Mouse (Mus musculus) cortical plate, adult 2 months (tissue): Measurements from ENCODE around the gene Gm10720.
"Not testable (repeated sequence)": the region's sequence is repeated elsewhere in the genome, so short reads cannot be mapped to it uniquely, and the experiment has no call there.

Source experiments
- CTCF ChIP-seq: fragments of 200-500 bp; IDR thresholded peaks from 2 replicates; pipeline ENCODE4 v1.5.1; 2011; ENCODE audit warnings: mild to moderate bottlenecking, control low read depth, low read length; ENCODE audit not compliant: insufficient read depth; ENCODE audit errors: extremely low read depth
- POLR2A ChIP-seq: fragments of 200-500 bp; IDR thresholded peaks from 2 replicates; pipeline ENCODE4 v1.6.1; 2011; ENCODE audit warnings: mild to moderate bottlenecking, low read length, control low read depth; ENCODE audit not compliant: insufficient read depth; ENCODE audit errors: extremely low read depth

- not testable (repeated sequence) for TF ChIP-seq CTCF, POLR2A
These were observed 10.2 kb downstream of the Gm10720 start for GRCm38 (mm10) chr9:3025653-3026052.
